Mouse (Mus musculus): ENCODE measurements around the gene Rtn1. TPM values are rescaled to one million over a fixed set of nuclear protein-coding genes. Genes with fewer than 3 reads are reported as not detected.
"Not testable (repeated sequence)": the region's sequence is repeated elsewhere in the genome, so short reads cannot be mapped to it uniquely, and the experiment has no call there.

Gene Rtn1
- polyA plus RNA-seq, 1 experiment from 2014 or later: 3,200 TPM

- ATAC-seq (ENCODE audit: low FRiP score, low read depth): no peak
- Histone ChIP-seq H3K4me2 (no peak overlapping the region), H3K27ac (replicated peaks) (no peak overlapping the region), H3K9ac (no peak overlapping the region), H3K27me3 (no peaks in the 10 kb centered on the region), H3K4me1 (replicated peaks) (peaks cover 36% of the 10 kb centered on the region), H3K4me3 (no peak overlapping the region), H3K36me3 (no peaks in the 10 kb centered on the region), H3K9me3 (no peaks in the 10 kb centered on the region)
- 88% methylated on average over 11 of the region's 11 CpGs for WGBS
Observed at GRCm38 (mm10) chr12:72306281-72306680, 102.6 kb downstream of the Rtn1 start.

GRCm38 (mm10) chr12:72305421-72305820 lies 103.4 kb downstream of the Rtn1 start:
- Histone ChIP-seq H3K36me3 (no peaks in the 10 kb centered on the region), H3K27me3 (no peaks in the 10 kb centered on the region), H3K4me1 (replicated peaks) (peaks cover 36% of the 10 kb centered on the region), H3K4me2 (no peak overlapping the region), H3K27ac (replicated peaks) (no peak overlapping the region), H3K4me3 (no peak overlapping the region), H3K9ac (no peak overlapping the region), H3K9me3 (no peaks in the 10 kb centered on the region)
- WGBS: 48% methylated on average over 5 of the region's 5 CpGs
- ATAC-seq (ENCODE audit: low FRiP score, low read depth): no peak; the same call in 1 of the 2 replicates

- Histone ChIP-seq H3K27ac (replicated peaks) (0 out of 2 replicates have a peak overlapping the region, but pooled peaks have one; percentile 14), H3K27me3 (no peaks in the 10 kb centered on the region), H3K4me2 (no peak overlapping the region), H3K4me1 (replicated peaks) (peaks cover 36% of the 10 kb centered on the region), H3K9me3 (no peaks in the 10 kb centered on the region), H3K4me3 (no peak overlapping the region), H3K9ac (no peak overlapping the region), H3K36me3 (no peaks in the 10 kb centered on the region)
- ATAC-seq (ENCODE audit: low FRiP score, low read depth): peak; percentile 69
- WGBS: 10% methylated on average over 5 of the region's 5 CpGs
Observed at GRCm38 (mm10) chr12:72304985-72305384, 103.9 kb downstream of the Rtn1 start.

- no peak overlapping the region for H3K4me2 ChIP-seq
- H3K9ac ChIP-seq: no peak overlapping the region
- H3K27me3 ChIP-seq: no peaks in the 10 kb centered on the region
- H3K9me3 ChIP-seq: no peaks in the 10 kb centered on the region
- H3K4me1 ChIP-seq (replicated peaks): peaks cover 36% of the 10 kb centered on the region
- no peak for ATAC-seq (ENCODE audit: low FRiP score, low read depth)
- no peaks in the 10 kb centered on the region for H3K36me3 ChIP-seq
- H3K4me3 ChIP-seq: no peak overlapping the region
- 32% methylated on average over 5 of the region's 5 CpGs for WGBS
- peak overlapping the region; percentile 14; the same call in 1 of the 2 replicates for H3K27ac ChIP-seq (replicated peaks)
Observed at GRCm38 (mm10) chr12:72304347-72304688, 104.5 kb downstream of the Rtn1 start.

GRCm38 (mm10) chr12:72303624-72304346 lies 105.1 kb downstream of the Rtn1 start:
- WGBS: 71% methylated on average over 37 of the region's 37 CpGs

GRCm38 (mm10) chr12:72301431-72301830 lies 107.4 kb downstream of the Rtn1 start:
- Histone ChIP-seq H3K27me3 (no peaks in the 10 kb centered on the region), H3K27ac (replicated peaks) (no peak overlapping the region), H3K9me3 (no peaks in the 10 kb centered on the region), H3K4me1 (replicated peaks) (peaks cover 51% of the 10 kb centered on the region), H3K4me2 (no peak overlapping the region), H3K36me3 (no peaks in the 10 kb centered on the region), H3K9ac (no peak overlapping the region), H3K4me3 (no peak overlapping the region)
- ATAC-seq (ENCODE audit: low FRiP score, low read depth): no peak
- 43% methylated on average over 8 of the region's 8 CpGs for WGBS

More at GRCm38 (mm10) chr12:72303624-72304346, 105.1 kb downstream of the Rtn1 start:
- no peak overlapping the region for H3K4me3 ChIP-seq
- no peaks in the 10 kb centered on the region for H3K27me3 ChIP-seq
- peaks cover 41% of the 10 kb centered on the region for H3K4me1 ChIP-seq (replicated peaks)
- H3K9ac ChIP-seq: no peak overlapping the region
- no peaks in the 10 kb centered on the region for H3K9me3 ChIP-seq
- no peak for ATAC-seq (ENCODE audit: low FRiP score, low read depth)
- peak overlapping the region; percentile 14; the same call in 1 of the 2 replicates for H3K27ac ChIP-seq (replicated peaks)
- H3K36me3 ChIP-seq: no peaks in the 10 kb centered on the region
- no peak overlapping the region for H3K4me2 ChIP-seq

GRCm38 (mm10) chr12:72300971-72301370 lies 107.9 kb downstream of the Rtn1 start:
- ATAC-seq (ENCODE audit: low FRiP score, low read depth): no peak
- Histone ChIP-seq H3K9ac (no peak overlapping the region), H3K4me2 (no peak overlapping the region), H3K27ac (replicated peaks) (no peak overlapping the region), H3K9me3 (no peaks in the 10 kb centered on the region), H3K27me3 (no peaks in the 10 kb centered on the region), H3K4me3 (no peak overlapping the region), H3K4me1 (replicated peaks) (peaks cover 47% of the 10 kb centered on the region), H3K36me3 (no peaks in the 10 kb centered on the region)
- 76% methylated on average over 8 of the region's 8 CpGs for WGBS

- peaks cover 24% of the 10 kb centered on the region for H3K4me1 ChIP-seq (replicated peaks)
- no peaks in the 10 kb centered on the region for H3K27me3 ChIP-seq
- no peaks in the 10 kb centered on the region for H3K36me3 ChIP-seq
- ATAC-seq (ENCODE audit: low FRiP score, low read depth): peak; percentile 61; the same call in 1 of the 2 replicates
- no peaks in the 10 kb centered on the region for H3K9me3 ChIP-seq
- WGBS: 48% methylated on average over 7 of the region's 7 CpGs
- H3K9ac ChIP-seq: no peak overlapping the region
- peak overlapping the region; percentile 47 for H3K27ac ChIP-seq (replicated peaks)
- H3K4me2 ChIP-seq: no peak overlapping the region
- H3K4me3 ChIP-seq: no peak overlapping the region
Observed at GRCm38 (mm10) chr12:72298222-72298621, 110.6 kb downstream of the Rtn1 start.

- 89% methylated on average over 5 of the region's 5 CpGs for WGBS
- Histone ChIP-seq H3K9ac (no peak overlapping the region), H3K27ac (replicated peaks) (no peak overlapping the region), H3K36me3 (no peaks in the 10 kb centered on the region), H3K4me1 (replicated peaks) (peaks cover 18% of the 10 kb centered on the region), H3K4me3 (no peak overlapping the region), H3K27me3 (no peaks in the 10 kb centered on the region), H3K4me2 (no peak overlapping the region), H3K9me3 (no peaks in the 10 kb centered on the region; the same call in 1 of the 2 replicates)
- no peak for ATAC-seq (ENCODE audit: low FRiP score, low read depth)
Observed at GRCm38 (mm10) chr12:72296552-72296951, 112.3 kb downstream of the Rtn1 start.

- not testable (repeated sequence) for H3K9ac ChIP-seq; H3K4me1 ChIP-seq (replicated peaks); H3K9me3 ChIP-seq; H3K4me3 ChIP-seq; H3K27ac ChIP-seq (replicated peaks); ATAC-seq (ENCODE audit: low FRiP score, low read depth); H3K27me3 ChIP-seq; H3K36me3 ChIP-seq; H3K4me2 ChIP-seq
- whole genome bisulfite sequencing: 96% methylated on average over 3 of the region's 3 CpGs
Observed at GRCm38 (mm10) chr12:72293185-72293584, 115.7 kb downstream of the Rtn1 start.

- Histone ChIP-seq H3K4me1 (replicated peaks) (peaks cover 3% of the 10 kb centered on the region; the same call in 1 of the 2 replicates), H3K4me3 (no peak overlapping the region), H3K4me2 (no peak overlapping the region), H3K27me3 (no peaks in the 10 kb centered on the region), H3K9ac (no peak overlapping the region), H3K36me3 (no peaks in the 10 kb centered on the region), H3K27ac (replicated peaks) (no peak overlapping the region), H3K9me3 (no peaks in the 10 kb centered on the region; the same call in 1 of the 2 replicates)
- WGBS: 79% methylated on average over 2 of the region's 2 CpGs
- ATAC-seq (ENCODE audit: low FRiP score, low read depth): no peak
Observed at GRCm38 (mm10) chr12:72292566-72292965, 116.3 kb downstream of the Rtn1 start.

GRCm38 (mm10) chr12:72291266-72291665 lies 117.6 kb downstream of the Rtn1 start:
- Histone ChIP-seq H3K4me1 (replicated peaks) (peaks cover 3% of the 10 kb centered on the region; the same call in 1 of the 2 replicates), H3K27ac (replicated peaks) (no peak overlapping the region), H3K9ac (no peak overlapping the region), H3K4me2 (no peak overlapping the region), H3K4me3 (no peak overlapping the region), H3K36me3 (no peaks in the 10 kb centered on the region), H3K9me3 (no peaks in the 10 kb centered on the region; the same call in 1 of the 2 replicates), H3K27me3 (no peaks in the 10 kb centered on the region)
- 91% methylated on average over 4 of the region's 4 CpGs for WGBS
- no peak for ATAC-seq (ENCODE audit: low FRiP score, low read depth)
